Mouse (Mus musculus) adrenal gland, postnatal 14 days (tissue): ENCODE measurements around the gene Phactr1. TPM values are rescaled to one million over a fixed set of nuclear protein-coding genes. Genes with fewer than 3 reads are reported as not detected.
A peak's percentile ranks its signal among the peaks of the same experiment; 100 is the strongest.

Source experiments
- DNase-seq: peaks from one replicate; pipeline ENCODE4 v3.0.0; 2021; ENCODE audit warnings: mixed read lengths
- long read RNA-seq, 2 experiments: library from polyadenylated mRNA; stranded (forward); transcript quantifications; one replicate each; pipeline ENCODE4 v2.0.0; 2021
- total RNA-seq: library from RNA; stranded (reverse); gene quantifications from 2 replicates; pipeline ENCODE4 v1.2.3, GENCODE M21; 2021

The Phactr1 gene
- total RNA-seq: 9.5 and 10.6 TPM in 2 replicates
- long read RNA-seq, experiment 1, partial matches to known transcripts: 4 of 6 reads
- long read RNA-seq, experiment 1, other reads (novel, unspliced or antisense): 2 of 6 reads
- long read RNA-seq, experiment 2, partial matches to known transcripts: 1 of 5 reads
- long read RNA-seq, experiment 2, other reads (novel, unspliced or antisense): 2 of 5 reads

DNA sequence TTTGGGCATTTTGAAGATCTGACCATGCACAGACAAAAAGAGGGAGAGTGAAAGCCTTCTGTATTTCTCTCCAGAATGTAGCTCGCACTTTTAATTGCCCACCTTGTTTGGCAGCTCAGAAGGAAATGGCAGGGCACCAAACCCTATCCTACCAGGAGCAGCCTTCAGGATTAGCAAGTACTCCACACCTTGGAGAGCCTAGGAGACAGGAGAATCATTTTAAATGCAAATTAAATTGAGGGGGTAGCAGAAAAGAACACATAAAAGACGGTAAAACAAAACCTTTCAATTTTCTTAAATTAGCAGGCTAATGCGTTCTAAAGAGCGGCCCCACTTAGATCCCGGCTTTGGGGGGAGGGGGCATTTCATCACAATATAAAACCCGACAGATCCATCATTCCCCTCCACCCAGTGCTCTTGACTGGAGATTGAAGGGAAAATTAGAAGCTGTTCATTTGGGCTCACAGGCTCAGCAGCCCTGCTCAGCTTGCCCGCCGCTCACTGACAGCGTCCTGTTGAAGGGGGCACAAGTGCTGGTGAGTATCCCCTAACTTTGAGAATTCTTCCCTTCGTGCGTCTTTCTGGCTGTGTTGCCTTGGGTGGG is at the start of gene Phactr1:
Gene Phactr1, plus strand, starts transcription at position 233 of the 604 bp plus-strand sequence.
- no peak for DNase-seq

DNA sequence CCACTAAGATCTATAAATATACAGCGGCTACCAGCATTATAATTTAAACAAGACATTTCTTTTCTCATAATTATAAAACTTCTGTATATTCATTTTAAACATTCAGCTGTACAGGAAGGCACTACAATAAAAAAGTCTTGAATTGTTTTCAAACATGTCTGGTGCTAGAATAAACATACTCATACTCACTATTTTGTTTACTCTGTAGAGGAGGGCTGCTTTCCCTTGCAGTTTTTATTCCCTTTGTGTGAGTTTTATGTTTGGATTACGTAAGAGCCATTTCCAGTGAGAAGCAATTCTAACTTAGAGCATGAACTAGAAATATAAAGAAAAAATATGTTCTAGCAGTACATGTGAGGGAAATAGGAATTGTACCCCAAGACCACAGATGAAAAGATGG is 45.5 kb upstream of the Phactr1 start:
- DNase-seq: no peak

DNA sequence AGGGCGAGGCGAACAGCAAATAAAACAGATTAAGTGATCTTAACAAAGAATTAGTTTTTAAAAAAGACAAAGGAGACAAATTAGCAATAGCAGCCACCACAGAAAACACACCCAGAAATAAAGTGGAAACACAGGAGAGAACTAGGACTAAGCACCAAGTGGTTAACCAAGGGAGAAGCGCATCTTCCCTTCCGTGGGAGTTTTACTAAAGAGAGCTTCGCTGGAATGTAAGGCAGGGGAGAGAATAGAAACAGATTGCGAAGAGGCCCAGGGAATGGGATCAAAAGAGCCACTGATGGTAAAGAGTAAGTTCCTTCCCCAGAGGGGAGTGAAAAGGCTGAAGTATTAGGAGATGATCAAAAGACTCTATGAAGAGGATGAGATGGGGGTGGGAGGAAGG is 30.2 kb upstream of the Phactr1 start:
- DNase-seq: no peak

DNA sequence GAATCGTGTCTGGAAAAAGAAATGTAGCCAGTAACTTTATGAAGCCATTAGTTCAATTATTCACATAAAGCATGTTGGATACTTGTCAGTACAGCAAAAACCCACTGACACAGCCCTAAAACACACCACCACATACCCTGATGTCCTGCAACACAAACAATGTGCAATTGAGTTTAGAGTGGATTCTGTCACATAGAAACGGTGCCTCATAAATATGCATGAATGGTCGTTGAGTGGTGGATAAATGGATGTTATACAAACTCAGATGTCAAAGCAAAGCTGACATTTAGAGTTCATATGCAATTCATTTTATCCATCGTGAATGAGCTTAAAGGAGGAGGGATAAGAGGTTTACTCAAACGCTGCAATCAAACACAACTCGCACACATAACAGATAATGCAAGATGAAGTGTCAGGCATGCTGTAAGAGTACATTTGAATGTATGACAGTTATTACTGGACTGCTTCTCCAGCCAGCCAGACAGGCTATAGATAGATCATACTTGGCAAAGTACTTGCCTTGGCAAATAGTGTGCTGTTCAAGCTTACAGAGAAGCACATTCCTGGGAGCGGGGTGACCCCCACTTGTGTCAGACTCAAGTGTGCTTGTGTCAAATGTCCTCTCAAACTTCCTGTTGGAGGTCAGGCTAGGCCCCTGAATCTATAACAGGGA is 23.6 kb upstream of the Phactr1 start:
- no peak for DNase-seq

DNA sequence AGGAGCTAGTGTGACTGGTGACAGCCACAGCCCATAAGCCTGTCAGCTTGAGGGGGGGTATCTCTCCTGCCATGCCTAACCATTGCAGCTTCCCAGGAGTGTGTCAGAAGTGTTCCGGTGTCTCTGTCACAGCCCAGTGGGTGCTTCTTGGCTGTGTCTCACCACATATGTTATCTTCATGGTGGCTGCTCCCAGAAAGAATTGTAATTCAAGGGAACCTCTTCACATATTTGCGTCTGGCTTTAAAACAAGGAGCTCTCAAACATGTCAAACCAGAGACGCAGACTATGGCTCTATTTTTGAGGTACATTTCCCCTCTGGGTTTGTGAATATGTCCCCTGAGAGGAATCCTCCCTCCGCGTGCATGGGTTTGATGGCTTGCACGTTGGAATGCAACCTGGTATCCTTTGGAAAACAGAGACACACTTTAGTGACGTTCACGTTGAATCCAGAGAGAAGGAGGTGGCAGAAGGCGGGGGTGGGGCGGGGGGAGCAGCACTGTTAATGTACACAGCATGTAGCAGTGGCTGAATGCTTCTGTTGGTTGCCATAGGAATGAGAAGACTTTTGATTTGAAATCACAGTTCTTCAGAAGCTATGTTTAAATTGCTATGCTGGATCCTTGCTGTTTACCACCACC is 8.7 kb upstream of the Phactr1 start:
- no peak for DNase-seq

DNA sequence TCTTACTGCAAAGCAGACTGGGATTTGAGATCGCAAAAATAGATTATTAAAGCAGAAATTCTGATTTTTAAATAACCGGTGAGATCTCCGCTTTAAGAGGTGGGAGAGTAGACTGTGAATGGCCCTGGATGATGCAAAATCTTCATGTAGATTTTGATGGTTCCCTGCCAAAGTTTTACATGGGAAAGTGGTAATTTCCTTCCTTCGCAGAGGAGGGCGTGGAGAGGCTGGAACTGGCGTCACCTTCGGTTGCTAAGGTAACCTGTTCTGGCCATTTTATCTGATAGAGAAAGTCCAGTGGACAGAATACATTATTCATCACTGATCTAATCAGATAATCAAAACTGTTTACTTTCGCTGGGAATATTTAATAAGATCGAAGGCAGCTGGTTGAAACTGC is 876 bp downstream of the Phactr1 start:
- DNase-seq: no peak

DNA sequence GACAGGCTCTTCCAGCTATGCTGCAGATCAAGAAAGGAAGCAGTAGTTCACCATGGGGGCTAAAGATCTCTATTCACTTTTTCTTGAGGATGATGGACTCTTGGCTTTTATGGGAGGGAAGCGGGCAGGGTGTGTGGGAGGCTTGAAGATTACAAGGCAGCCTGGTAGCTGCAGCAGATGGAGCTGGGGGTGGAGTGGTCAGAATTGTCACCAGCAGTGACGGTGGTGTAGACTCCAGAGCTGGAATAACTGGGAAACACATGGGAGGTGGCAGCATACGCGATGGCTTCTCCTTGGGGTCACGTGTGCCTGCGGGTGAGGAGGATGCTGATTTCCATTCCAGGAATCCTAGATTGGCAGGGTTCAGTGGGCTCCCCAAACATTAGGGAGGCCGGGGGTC is 3.8 kb downstream of the Phactr1 start:
- no peak for DNase-seq

DNA sequence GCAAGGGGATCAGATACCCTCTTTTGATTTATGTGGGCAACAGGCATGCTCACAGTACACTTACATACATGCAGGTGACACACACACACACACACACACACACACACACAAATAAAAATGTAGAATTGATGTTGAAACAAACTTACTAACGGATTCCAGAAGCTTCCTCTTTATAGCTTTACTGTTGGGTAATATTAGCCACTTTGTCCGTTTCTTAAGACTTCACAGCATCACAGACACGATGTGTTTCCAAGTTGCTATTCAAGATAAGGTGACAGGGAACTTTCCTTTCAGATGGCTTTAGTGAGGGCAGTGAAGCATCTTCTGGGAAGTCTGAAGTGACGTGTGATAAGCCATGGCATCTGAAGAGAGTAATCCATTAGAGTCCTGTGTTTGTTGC is 11.8 kb downstream of the Phactr1 start:
- DNase-seq: no peak

DNA sequence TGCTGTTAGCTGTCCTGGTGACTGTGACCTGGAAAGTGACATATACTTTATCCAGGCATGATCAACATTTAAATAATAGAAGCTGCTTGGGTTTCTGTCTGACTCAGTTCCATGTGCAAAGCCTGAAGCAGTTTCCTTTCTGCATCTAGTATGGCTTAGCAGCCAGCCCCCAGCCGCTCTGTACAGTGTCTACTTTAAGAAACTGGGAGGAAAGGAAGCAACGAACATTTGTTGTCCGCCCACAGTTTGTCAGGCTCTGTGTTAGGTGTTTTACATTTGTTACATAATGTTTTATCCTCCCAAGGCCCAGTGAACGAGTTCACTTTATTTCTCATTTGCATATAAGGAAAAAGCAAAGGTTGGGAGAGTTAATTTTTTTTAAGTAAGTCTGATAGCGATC is 16.2 kb downstream of the Phactr1 start:
- no peak for DNase-seq

DNA sequence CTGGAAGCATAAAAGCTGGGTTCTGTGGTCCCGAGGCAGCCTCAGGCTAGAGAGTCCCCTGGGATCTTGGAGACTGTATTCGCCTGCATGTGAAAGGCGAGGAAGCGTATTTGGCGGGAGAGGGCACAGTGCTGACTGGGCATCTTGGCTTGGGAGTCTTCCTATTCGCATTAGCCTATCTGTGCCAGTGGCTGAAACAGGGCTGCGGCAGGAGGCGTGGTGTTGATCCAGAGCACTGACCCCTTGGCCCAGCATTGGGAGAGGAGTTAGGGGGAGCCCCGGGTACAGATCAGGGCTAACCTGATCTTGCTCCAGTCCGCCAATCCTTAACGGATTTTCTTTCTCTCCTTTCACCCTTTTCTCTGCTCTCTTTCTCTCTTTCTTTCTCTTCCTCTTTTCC is 28.7 kb downstream of the Phactr1 start:
- no peak for DNase-seq

DNA sequence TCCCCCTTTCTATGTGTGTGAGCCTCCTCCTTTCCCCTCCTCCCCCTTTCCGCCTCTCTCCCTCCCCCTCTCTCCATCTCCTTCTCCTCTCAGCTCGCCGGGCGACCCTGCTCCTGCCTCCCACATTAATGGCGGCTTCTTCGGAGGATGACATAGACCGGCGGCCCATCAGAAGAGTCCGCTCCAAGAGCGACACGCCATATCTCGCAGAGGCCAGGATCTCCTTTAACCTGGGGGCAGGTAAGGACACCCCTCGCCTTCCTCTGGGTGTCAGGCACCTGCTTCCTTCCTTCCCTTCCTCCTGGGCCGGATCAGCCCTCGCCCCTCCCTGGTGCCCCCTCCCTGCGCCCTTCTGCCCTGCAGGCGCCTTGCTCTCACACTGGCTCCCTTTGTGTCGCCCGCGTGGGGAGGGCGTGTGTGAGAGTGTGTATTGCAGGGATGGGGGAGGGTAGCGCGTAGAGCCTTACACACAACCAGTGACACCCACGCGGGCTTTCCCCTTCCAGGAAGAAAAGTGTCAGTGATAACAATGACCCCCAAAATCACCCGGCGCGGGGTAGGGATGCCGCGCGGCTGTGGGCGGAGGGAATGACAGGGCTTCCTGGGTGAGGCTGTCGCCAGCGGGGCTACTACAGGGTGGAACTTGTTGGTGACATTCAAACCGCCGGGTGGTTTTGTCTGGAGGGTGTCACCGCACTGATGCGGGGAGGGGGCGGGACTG is 29.3 kb downstream of the Phactr1 start:
- peak; percentile 16 for DNase-seq

DNA sequence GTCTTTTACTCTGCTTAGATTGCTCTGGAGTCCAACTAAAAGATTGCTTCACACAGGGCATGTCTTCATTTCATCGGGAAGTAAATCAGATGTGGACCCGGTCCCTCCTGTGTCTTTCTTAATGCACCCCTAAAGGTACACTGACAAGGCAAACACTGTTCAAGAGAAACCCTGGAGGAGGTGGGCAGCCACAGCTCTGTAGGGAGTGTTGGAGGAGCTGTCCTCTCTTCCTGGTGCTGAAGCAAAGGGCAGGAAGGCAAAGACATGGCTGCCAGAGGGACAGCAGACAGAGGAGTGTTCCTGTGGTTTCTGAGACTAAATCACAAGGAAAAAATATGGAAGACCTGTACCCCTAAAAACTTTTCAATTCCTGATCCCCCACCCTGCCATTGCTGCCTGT is 31.1 kb downstream of the Phactr1 start:
- DNase-seq: peak; percentile 75

DNA sequence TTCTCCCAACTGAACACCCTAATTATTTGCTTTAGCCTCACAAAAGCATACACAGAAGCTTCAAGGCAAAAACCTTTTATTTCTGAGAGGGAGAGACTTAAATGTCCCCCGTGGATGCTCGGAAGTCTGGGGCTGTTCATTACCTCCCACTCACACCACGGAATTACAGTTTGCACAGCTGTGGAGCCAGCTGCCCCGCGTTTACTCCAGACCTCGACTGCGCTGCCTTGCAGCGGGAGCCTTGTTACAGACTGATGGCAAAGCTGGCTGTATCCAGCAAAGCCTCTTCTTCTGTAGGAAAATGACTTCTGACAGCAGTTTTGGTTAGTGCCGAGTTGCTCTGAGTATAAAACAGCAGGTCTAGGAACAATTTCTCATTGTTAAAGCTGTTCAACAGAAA is 39.0 kb downstream of the Phactr1 start:
- DNase-seq: no peak

DNA sequence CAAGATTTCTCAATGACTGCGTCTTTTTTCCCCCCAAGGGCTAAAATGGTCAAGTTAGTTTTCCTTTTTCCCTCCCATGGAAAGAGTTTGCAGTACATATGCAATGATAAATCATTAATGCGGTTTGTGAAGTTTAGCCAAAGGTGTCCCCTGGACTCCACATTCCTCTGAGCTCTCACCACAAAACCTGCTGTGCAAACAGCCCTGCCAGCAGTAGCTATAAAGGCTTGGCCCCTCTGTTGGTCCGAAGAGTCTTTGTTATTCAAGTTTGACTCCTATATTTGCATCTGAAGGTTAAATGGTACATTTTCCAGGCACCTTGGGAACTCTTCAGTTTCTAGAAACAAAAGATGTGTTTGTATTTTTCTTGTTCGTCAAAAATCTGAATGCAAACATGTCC is 39.7 kb downstream of the Phactr1 start:
- no peak for DNase-seq

DNA sequence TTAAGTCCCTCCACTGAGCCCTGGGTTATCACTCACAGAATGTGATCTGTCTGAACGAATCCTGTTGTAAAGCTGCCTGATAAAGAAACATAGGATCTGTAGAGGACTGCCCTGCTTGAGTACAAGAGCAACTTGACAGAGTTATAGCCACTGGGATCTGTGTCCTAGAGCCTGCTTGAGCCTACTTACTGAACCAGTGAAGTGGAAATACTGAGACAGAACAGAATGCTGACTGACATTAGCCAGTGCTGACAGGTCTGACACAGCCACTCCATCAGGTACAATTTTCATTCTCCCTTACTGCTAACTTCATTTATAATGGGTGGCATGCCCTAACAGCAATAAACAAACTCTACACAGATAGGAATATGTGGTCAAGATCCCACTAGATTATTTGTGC is 40.2 kb downstream of the Phactr1 start:
- DNase-seq: no peak

DNA sequence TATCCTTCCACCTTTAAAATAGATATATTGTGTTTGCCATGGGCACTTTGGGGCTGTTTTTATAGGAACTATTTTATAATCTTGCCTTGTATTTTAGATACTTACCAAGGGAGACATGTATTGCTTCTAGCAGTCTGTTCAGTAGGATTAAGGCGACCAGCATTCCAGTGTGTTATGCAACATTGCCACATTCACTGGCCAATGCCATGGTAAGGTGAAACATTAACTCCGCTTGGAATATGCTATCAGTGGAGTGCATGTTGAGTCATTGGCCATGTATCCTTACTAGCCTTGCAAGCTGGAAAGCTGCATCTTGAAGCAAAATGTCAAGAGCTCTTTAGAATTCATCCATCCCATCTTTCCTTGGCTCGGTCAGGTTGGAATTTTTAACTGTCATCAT is 43.6 kb downstream of the Phactr1 start:
- DNase-seq: no peak

DNA sequence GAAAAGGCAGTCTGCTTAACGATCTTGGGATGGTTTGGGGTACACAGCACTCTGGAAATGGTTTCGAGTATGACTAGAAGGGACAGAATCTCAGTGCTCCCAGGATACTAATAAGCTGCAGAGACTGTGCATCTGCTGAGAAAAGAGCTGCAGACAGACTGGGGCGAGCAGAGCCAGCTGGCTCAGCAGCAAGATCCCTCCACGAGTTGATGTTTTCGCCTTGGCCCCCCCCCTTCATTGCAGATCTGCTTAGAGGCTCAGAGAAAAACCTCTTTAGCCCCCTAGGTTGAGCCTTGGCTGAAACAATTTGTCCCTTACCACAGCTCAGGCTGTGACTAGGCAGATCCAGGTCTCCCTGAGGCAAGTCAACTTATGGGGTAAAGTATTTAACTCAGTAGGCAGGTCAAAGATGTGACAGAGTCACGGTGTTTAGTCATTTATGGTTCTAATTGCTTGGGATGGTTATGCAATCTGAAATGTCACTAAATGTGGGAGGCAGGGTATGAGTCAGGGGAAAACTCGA is 45.3 kb downstream of the Phactr1 start:
- DNase-seq: peak; percentile 12

DNA sequence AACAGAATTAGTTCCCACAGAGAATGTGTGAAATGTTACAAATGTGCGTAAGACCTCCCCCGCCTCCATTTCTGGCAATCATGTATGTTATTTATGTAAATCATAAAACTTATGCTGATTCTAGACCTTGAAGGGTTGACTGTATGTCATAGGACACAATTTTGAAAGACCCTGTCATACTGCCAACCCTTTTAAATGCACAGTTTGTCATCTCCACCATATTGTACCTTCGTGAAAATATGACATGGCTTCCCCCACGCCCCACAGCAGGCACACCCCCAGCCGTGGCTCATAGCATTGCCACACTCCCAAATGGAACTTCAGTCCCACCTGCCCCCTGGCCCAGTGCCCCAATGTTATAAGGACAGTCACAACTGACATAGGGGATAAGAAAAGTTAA is 57.1 kb downstream of the Phactr1 start:
- DNase-seq: no peak

DNA sequence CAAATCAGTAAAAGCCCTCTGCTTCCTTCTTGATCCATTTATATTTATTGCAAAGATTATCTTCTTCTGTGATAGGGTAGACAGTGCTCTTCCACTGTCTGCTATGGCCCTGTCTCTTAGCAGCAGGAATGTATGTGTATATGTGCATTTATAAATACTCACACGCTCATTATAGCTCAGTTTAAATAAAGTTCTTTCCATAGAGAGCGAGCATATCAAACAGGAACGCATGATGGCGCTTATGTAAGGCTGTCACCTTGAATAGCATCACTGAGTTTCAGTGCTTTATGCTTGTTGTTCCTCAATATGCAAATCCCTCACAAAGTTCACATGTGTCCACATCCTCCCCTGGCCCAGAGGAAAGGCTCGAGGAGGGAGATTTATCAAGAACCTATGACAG is 57.7 kb downstream of the Phactr1 start:
- no peak for DNase-seq

DNA sequence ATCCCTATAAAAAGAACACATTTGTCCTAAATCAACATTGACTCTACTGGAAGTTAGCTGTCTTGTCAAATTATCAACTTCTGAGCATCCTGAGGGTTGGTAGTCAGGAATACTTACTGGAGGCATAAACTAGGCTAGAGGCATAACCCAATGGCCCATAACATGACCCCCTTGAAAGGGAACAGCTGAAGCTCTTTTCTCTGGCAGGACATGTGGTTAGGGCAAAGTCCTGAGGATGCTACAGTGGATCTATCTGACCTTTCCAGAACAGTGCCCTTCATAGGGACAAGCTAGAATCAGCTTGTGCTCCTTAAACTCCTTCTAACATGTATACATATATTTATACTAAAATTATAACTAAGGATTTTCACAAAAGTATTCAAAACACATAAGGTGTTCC is 61.8 kb downstream of the Phactr1 start:
- DNase-seq: no peak

DNA sequence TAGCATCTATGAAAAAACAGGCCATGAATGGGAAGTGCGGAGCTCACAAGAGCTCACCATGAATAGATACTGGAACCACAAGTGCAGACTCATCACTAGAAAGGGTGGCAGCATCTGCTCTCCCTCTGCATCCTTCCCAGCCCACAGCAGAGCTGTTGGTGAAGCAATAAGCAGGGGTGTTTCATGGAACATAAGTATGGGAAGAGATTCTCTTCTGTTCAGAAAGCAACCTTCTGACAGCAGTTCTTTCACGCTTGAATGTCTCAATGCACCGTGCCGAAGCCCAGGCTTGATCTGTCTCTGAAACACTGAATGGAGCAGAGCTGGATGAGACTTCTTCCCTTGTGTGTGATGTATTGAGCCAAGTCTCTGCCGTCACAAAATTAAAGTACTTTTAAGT is 64.0 kb downstream of the Phactr1 start:
- no peak for DNase-seq

DNA sequence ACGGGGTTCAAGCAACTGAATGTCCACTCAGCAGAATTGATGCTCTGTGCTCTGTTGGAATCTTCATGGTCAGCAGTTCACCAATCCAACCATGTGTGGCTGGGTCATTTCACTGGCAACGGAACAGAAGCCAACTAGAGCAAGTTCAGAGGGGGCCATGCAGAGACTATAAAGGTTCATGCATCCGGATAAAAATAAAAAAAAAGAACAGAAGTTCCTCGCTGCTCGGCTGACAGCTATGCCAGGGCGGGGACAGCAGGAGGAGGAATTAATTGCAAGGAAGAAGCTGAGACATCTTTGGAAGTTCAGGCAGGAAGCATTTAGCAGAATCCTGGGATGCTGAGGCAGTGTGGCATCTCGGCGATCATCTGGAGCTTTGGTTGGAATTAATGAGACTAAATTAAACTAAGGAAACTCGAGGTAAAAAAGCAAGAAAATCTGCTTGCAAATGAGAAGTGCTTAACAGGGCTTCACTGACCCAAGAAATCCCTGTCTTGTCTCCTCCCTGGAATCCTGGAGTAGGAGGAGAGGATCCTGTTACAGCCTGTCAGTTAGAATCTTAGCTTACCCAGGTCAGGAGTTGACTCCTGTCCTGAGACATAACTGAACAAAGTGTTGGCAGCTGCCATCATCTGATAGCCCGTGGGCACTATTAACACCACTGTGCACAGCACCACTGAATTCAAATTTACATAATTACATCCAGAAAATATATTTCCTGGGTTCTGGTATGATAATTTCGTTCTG is 77.4 kb downstream of the Phactr1 start:
- DNase-seq: no peak
